Mouse (Mus musculus) CH12.LX (cell line): ENCODE data around the gene Irak3. TPM values are rescaled to one million over a fixed set of nuclear protein-coding genes. Genes with fewer than 3 reads are reported as not detected.

Source experiments
- DNase-seq: peaks from one replicate; pipeline ENCODE4 v3.0.0-alpha.2; 2013; ENCODE audit errors: extremely low read depth
- H3K27ac ChIP-seq: 2 replicates; pipeline ENCODE4 v1.5.1; 2012; ENCODE audit warnings: low read depth, mild to moderate bottlenecking, control low read depth, moderate library complexity; ENCODE audit not compliant: insufficient read depth
- H3K27me3 ChIP-seq: replicated peaks from 2 replicates; pipeline ENCODE3; 2012; ENCODE audit warnings: inconsistent platforms
- H3K36me3 ChIP-seq, 2 experiments: replicated peaks in 1 of 2; 2 replicates each; pipeline versions ENCODE3 to v1.6.1; 2012; ENCODE audit warnings: inconsistent platforms in 1 of 2, low read length in 1 of 2, mild to moderate bottlenecking in 1 of 2, mixed read lengths in 1 of 2, moderate library complexity in 1 of 2; ENCODE audit not compliant: control insufficient read depth in 1 of 2, insufficient read depth in 1 of 2
- H3K4me1 ChIP-seq, 2 experiments: 2 replicates each; pipeline ENCODE4 v1.6.1; 2012; ENCODE audit warnings: inconsistent platforms in 1 of 2, moderate library complexity in 1 of 2; ENCODE audit not compliant: insufficient read depth in 2 of 2, control insufficient read depth in 1 of 2
- H3K4me2 ChIP-seq: 2 replicates; pipeline ENCODE4 v1.6.1; 2012; ENCODE audit warnings: low read depth, mild to moderate bottlenecking, control low read depth; ENCODE audit not compliant: poor library complexity, insufficient read depth, severe bottlenecking
- H3K4me3 ChIP-seq, 3 experiments: fragments of 150-350 bp in 1 of 3; sonication (generic) in 1 of 3; replicated peaks in 1 of 3; 2 replicates each; pipeline versions ENCODE3 to v1.5.1; 2011 to 2012; ENCODE audit warnings: low read depth in 2 of 3, low read length in 2 of 3, mild to moderate bottlenecking in 2 of 3, moderate library complexity in 2 of 3, control low read depth in 1 of 3, improper control_type of control experiment in 1 of 3, inconsistent platforms in 1 of 3, mixed read lengths in 1 of 3; ENCODE audit not compliant: poor library complexity in 1 of 3
- H3K79me2 ChIP-seq: replicated peaks from 2 replicates; pipeline ENCODE4 v1.6.1; 2012; ENCODE audit warnings: mild to moderate bottlenecking, moderate library complexity; ENCODE audit not compliant: control insufficient read depth, poor library complexity, insufficient read depth, severe bottlenecking; ENCODE audit errors: extremely low read depth
- H3K9ac ChIP-seq: 2 replicates; pipeline ENCODE4 v1.6.1; 2012; ENCODE audit warnings: low read depth, mild to moderate bottlenecking, control low read depth, moderate library complexity; ENCODE audit not compliant: insufficient read depth
- H3K9me3 ChIP-seq: replicated peaks from 2 replicates; pipeline ENCODE3; 2012; ENCODE audit warnings: low read length, inconsistent platforms, mixed read lengths
- BHLHE40 ChIP-seq: IDR thresholded peaks from 2 replicates; pipeline ENCODE4 v1.6.1; 2011; ENCODE audit warnings: mild to moderate bottlenecking, low read depth, low read length, improper control_type of control experiment
- CHD1 ChIP-seq: IDR thresholded peaks from 2 replicates; pipeline ENCODE4 v1.6.1; 2012; ENCODE audit warnings: low read depth, low read length, improper control_type of control experiment, inconsistent platforms
- CHD2 ChIP-seq: IDR thresholded peaks from 2 replicates; pipeline ENCODE4 v1.6.1; 2011; ENCODE audit warnings: low read length, improper control_type of control experiment
- CTCF ChIP-seq, 2 experiments: IDR thresholded peaks in 1 of 2; conservative IDR thresholded peaks in 1 of 2; 2 replicates each; pipeline ENCODE4 v1.5.1; 2011 to 2012; ENCODE audit warnings: low read depth in 2 of 2, low read length in 2 of 2, improper control_type of control experiment in 1 of 2, inconsistent platforms in 1 of 2, mild to moderate bottlenecking in 1 of 2, moderate library complexity in 1 of 2
- E2F4 ChIP-seq: IDR thresholded peaks from 2 replicates; pipeline ENCODE4 v1.6.1; 2011; ENCODE audit warnings: low read depth, low read length, improper control_type of control experiment; ENCODE audit not compliant: insufficient replicate concordance
- ELF1 ChIP-seq: IDR thresholded peaks from 2 replicates; pipeline ENCODE4 v1.6.1; 2014; ENCODE audit warnings: low read depth, mild to moderate bottlenecking, inconsistent platforms, low read length, improper control_type of control experiment
- EP300 ChIP-seq: IDR thresholded peaks from 2 replicates; pipeline ENCODE4 v1.6.1; 2011; ENCODE audit warnings: low read length, improper control_type of control experiment
- ETS1 ChIP-seq: conservative IDR thresholded peaks from 2 replicates; pipeline ENCODE4 v1.6.1; 2012; ENCODE audit warnings: low read depth, mild to moderate bottlenecking, inconsistent platforms, low read length, improper control_type of control experiment, moderate library complexity
- GABPA ChIP-seq: IDR thresholded peaks from 2 replicates; pipeline ENCODE4 v1.6.1; 2012; ENCODE audit warnings: low read depth, low read length, improper control_type of control experiment, inconsistent platforms; ENCODE audit not compliant: insufficient replicate concordance
- HCFC1 ChIP-seq: IDR thresholded peaks from 2 replicates; pipeline ENCODE4 v1.6.1; 2012; ENCODE audit warnings: low read depth, mild to moderate bottlenecking, inconsistent platforms, low read length, improper control_type of control experiment
- IRF4 ChIP-seq: IDR thresholded peaks from 2 replicates; pipeline ENCODE4 v1.6.1; 2014; ENCODE audit warnings: low read depth, mild to moderate bottlenecking, inconsistent platforms, low read length, improper control_type of control experiment
- JUN ChIP-seq: IDR thresholded peaks from 2 replicates; pipeline ENCODE4 v1.6.1; 2011; ENCODE audit warnings: low read depth, mild to moderate bottlenecking, low read length, improper control_type of control experiment, moderate library complexity; ENCODE audit not compliant: insufficient read depth
- JUND ChIP-seq: conservative IDR thresholded peaks from 2 replicates; pipeline ENCODE4 v1.6.1; 2011; ENCODE audit warnings: low read depth, low read length, improper control_type of control experiment
- KAT2A ChIP-seq: IDR thresholded peaks from 2 replicates; pipeline ENCODE4 v1.6.1; 2012; ENCODE audit warnings: low read length, improper control_type of control experiment, inconsistent platforms; ENCODE audit not compliant: insufficient replicate concordance
- MAFK ChIP-seq: IDR thresholded peaks from 2 replicates; pipeline ENCODE4 v1.6.1; 2011; ENCODE audit warnings: low read length, improper control_type of control experiment; ENCODE audit not compliant: insufficient replicate concordance
- MAX ChIP-seq: IDR thresholded peaks from 2 replicates; pipeline ENCODE4 v1.6.1; 2011; ENCODE audit warnings: low read length, improper control_type of control experiment
- MAZ ChIP-seq: IDR thresholded peaks from 2 replicates; pipeline ENCODE4 v1.6.1; 2012; ENCODE audit warnings: low read depth, mild to moderate bottlenecking, inconsistent platforms, low read length, improper control_type of control experiment, moderate library complexity
- MEF2A ChIP-seq: IDR thresholded peaks from 2 replicates; pipeline ENCODE4 v1.6.1; 2014; ENCODE audit warnings: low read depth, mild to moderate bottlenecking, inconsistent platforms, low read length, improper control_type of control experiment, borderline replicate concordance
- MXI1 ChIP-seq: IDR thresholded peaks from 2 replicates; pipeline ENCODE4 v1.6.1; 2011; ENCODE audit warnings: mild to moderate bottlenecking, low read depth, low read length, improper control_type of control experiment
- MYC ChIP-seq: IDR thresholded peaks from 2 replicates; pipeline ENCODE4 v1.6.1; 2011; ENCODE audit warnings: low read depth, mild to moderate bottlenecking, improper control_type of control experiment, low read length
- NELFE ChIP-seq: IDR thresholded peaks from 2 replicates; pipeline ENCODE4 v1.6.1; 2011; ENCODE audit warnings: low read depth, low read length, improper control_type of control experiment
- NRF1 ChIP-seq: IDR thresholded peaks from 2 replicates; pipeline ENCODE4 v1.6.1; 2014; ENCODE audit warnings: low read depth, mild to moderate bottlenecking, inconsistent platforms, low read length, improper control_type of control experiment, moderate library complexity
- PAX5 ChIP-seq: IDR thresholded peaks from 2 replicates; pipeline ENCODE4 v1.6.1; 2012; ENCODE audit warnings: low read length, inconsistent platforms, mixed read lengths
- POLR2A ChIP-seq: IDR thresholded peaks from 2 replicates; pipeline ENCODE4 v1.6.1; 2011; ENCODE audit warnings: low read depth, mild to moderate bottlenecking, improper control_type of control experiment, low read length
- POLR2AphosphoS2 ChIP-seq: IDR thresholded peaks from 2 replicates; pipeline ENCODE4 v1.6.1; 2011; ENCODE audit warnings: low read depth, low read length, improper control_type of control experiment
- RAD21 ChIP-seq: IDR thresholded peaks from 2 replicates; pipeline ENCODE4 v1.6.1; 2011; ENCODE audit warnings: low read depth, mild to moderate bottlenecking, low read length, improper control_type of control experiment, moderate library complexity
- RCOR1 ChIP-seq: conservative IDR thresholded peaks from 2 replicates; pipeline ENCODE4 v1.6.1; 2012; ENCODE audit warnings: low read depth, mild to moderate bottlenecking, inconsistent platforms, low read length, improper control_type of control experiment
- SIN3A ChIP-seq: IDR thresholded peaks from 2 replicates; pipeline ENCODE4 v1.6.1; 2012; ENCODE audit warnings: low read length, improper control_type of control experiment, inconsistent platforms
- SMC3 ChIP-seq: IDR thresholded peaks from 2 replicates; pipeline ENCODE4 v1.6.1; 2011; ENCODE audit warnings: low read depth, low read length, improper control_type of control experiment
- TBP ChIP-seq: conservative IDR thresholded peaks from 2 replicates; pipeline ENCODE4 v1.6.1; 2011; ENCODE audit warnings: low read depth, low read length, improper control_type of control experiment
- TCF12 ChIP-seq: IDR thresholded peaks from 2 replicates; pipeline ENCODE4 v1.6.1; 2014; ENCODE audit warnings: low read depth, mild to moderate bottlenecking, inconsistent platforms, low read length, improper control_type of control experiment
- UBTF ChIP-seq: IDR thresholded peaks from 2 replicates; pipeline ENCODE4 v1.6.1; 2012; ENCODE audit warnings: low read depth, mild to moderate bottlenecking, inconsistent platforms, low read length, improper control_type of control experiment, moderate library complexity
- USF1 ChIP-seq: IDR thresholded peaks from 2 replicates; pipeline ENCODE4 v1.6.1; 2014; ENCODE audit warnings: low read depth, mild to moderate bottlenecking, inconsistent platforms, low read length, improper control_type of control experiment
- USF2 ChIP-seq: conservative IDR thresholded peaks from 2 replicates; pipeline ENCODE4 v1.6.1; 2011; ENCODE audit warnings: low read depth, low read length, improper control_type of control experiment
- ZC3H11A ChIP-seq: IDR thresholded peaks from 2 replicates; pipeline ENCODE4 v1.6.1; 2012; ENCODE audit warnings: low read depth, mild to moderate bottlenecking, inconsistent platforms, low read length, improper control_type of control experiment
- ZKSCAN1 ChIP-seq: IDR thresholded peaks from 2 replicates; pipeline ENCODE4 v1.6.1; 2012; ENCODE audit warnings: low read depth, inconsistent platforms, low read length, improper control_type of control experiment, borderline replicate concordance
- ZMIZ1 ChIP-seq: IDR thresholded peaks from 2 replicates; pipeline ENCODE4 v1.6.1; 2012; ENCODE audit warnings: low read depth, mild to moderate bottlenecking, inconsistent platforms, low read length, improper control_type of control experiment
- ZNF384 ChIP-seq: IDR thresholded peaks from 2 replicates; pipeline ENCODE4 v1.6.1; 2012; ENCODE audit warnings: low read depth, low read length, improper control_type of control experiment, inconsistent platforms
- dilution Hi-C: fragments of 300-500 bp; cut with MboI; formaldehyde crosslinking; loops from 2 replicates; pipeline ENCODE4 v1.14.3; 2020; ENCODE audit warnings: low sequenced_read_pairs; ENCODE audit not compliant: extremely low pct_unique_long_range_greater_than_20kb, extremely low pct_ligation_motif_present
- in situ Hi-C: fragments of 300-500 bp; cut with MboI; formaldehyde crosslinking; loops from 3 replicates; pipeline ENCODE4 v1.14.3; 2019; ENCODE audit warnings: low sequenced_read_pairs, low pct_ligation_motif_present, low pct_unique_long_range_greater_than_20kb, mixed read lengths
- polyA plus RNA-seq: library from polyadenylated mRNA; unstranded; fragments of >175 nt; gene quantifications from 2 replicates; pipeline ENCODE4 v1.2.1, GENCODE M21; 2012; ENCODE audit warnings: low read depth; ENCODE audit not compliant: insufficient read length
- total RNA-seq, 2 experiments: library from RNA; depleted of rRNA; stranded (reverse); fragments of 300-350 nt in 1 of 2; fragments of >200 nt in 1 of 2; gene quantifications; 2 replicates each; pipeline ENCODE4 v1.2.3; 2012 to 2014

The Irak3 gene
- total and polyA plus RNA-seq, 3 experiments = 0.50 to 3.1 (median 1.1) TPM

GRCm38 (mm10) chr10:120165793-120166503, 36.0 kb downstream of the Irak3 start:
- no peak; the same call in 1 of the 2 replicates for TF ChIP-seq MYC
- TF ChIP-seq TBP = peak; percentile 74
- TF ChIP-seq GABPA = no peak
- TF ChIP-seq HCFC1 = peak; percentile 42
- TF ChIP-seq UBTF = no peak
- peak; percentile 28; the same call in 1 of the 2 replicates for TF ChIP-seq CHD2
- no peak for TF ChIP-seq ZMIZ1
- peak; percentile 91 for TF ChIP-seq IRF4
- no peak for TF ChIP-seq RAD21
- TF ChIP-seq PAX5 = no peak
- TF ChIP-seq BHLHE40 = peak; percentile 50
- TF ChIP-seq ZC3H11A = no peak
- no peak for TF ChIP-seq ELF1
- no peak for TF ChIP-seq POLR2AphosphoS2
- peak; percentile 53; the same call in 1 of the 2 replicates for TF ChIP-seq TCF12
- TF ChIP-seq ZKSCAN1 = no peak
- no peak for TF ChIP-seq USF1
- peak; percentile 82 for TF ChIP-seq MEF2A
- peak; percentile 49; the same call in 1 of the 2 replicates for TF ChIP-seq JUN
- peak; percentile 62; the same call in 1 of the 2 replicates for TF ChIP-seq RCOR1
- 0 out of 2 replicates have a peak, but pooled peaks have one; percentile 7 for TF ChIP-seq KAT2A
- 0 out of 2 replicates have a peak, but pooled peaks have one; percentile 4 for TF ChIP-seq SMC3
- peak; percentile 90 for TF ChIP-seq NRF1
- peak; percentile 69; the same call in 1 of the 2 replicates for TF ChIP-seq ETS1
- TF ChIP-seq NELFE = peak; percentile 63
- no peak; the same call in 1 of the 2 replicates for TF ChIP-seq SIN3A
- no peak for TF ChIP-seq ZNF384
- TF ChIP-seq MAX = no peak; the same call in 1 of the 2 replicates
- no peak for TF ChIP-seq E2F4
- TF ChIP-seq JUND = 0 out of 2 replicates have a peak, but pooled peaks have one; percentile 38
- TF ChIP-seq MXI1 = peak; percentile 26; the same call in 1 of the 2 replicates
- no peak for TF ChIP-seq CTCF (conservative IDR thresholded peaks at IDR 0.05 in 1 of 2, IDR thresholded peaks at IDR 0.05 in 1 of 2; ENCODE audit: low read depth in 2 of 2, low read length in 2 of 2)
- TF ChIP-seq CHD1 = no peak
- no peak for TF ChIP-seq USF2
- TF ChIP-seq EP300 = peak; percentile 69
- peak; percentile 68 for TF ChIP-seq POLR2A
- no peak for TF ChIP-seq MAZ
- 0 out of 2 replicates have a peak, but pooled peaks have one; percentile 40 for TF ChIP-seq MAFK
- peaks cover 4 to 38% of the 10 kb centered on the region in 2 experiments for H3K4me1 ChIP-seq
- peak; percentile 97 for DNase-seq
- in situ Hi-C loops = no loop called here
- peak overlapping the region; percentile 47 to 60 (median 52) for H3K4me3 ChIP-seq
- H3K9ac ChIP-seq = peak overlapping the region; percentile 27; the same call in 1 of the 2 replicates
- dilution Hi-C loops = no loop called here
- peak overlapping the region; percentile 84 for H3K27ac ChIP-seq
- no peaks in the 10 kb centered on the region for H3K27me3 ChIP-seq
- H3K79me2 ChIP-seq = no peaks in the 10 kb centered on the region
- H3K36me3 ChIP-seq = peaks cover 2 to 4% of the 10 kb centered on the region in 2 experiments
- H3K4me2 ChIP-seq = peak overlapping the region; percentile 74
- H3K9me3 ChIP-seq = no peaks in the 10 kb centered on the region
